Mouse (Mus musculus) testis, adult 2 months (tissue): ENCODE data around the gene Plp2.

Source experiments
- CTCF ChIP-seq: fragments of 200-500 bp; IDR thresholded peaks from 2 replicates; pipeline ENCODE4 v1.5.1; 2012; ENCODE audit warnings: low read depth, mild to moderate bottlenecking, inconsistent platforms, low read length, moderate library complexity; ENCODE audit not compliant: control insufficient read depth, insufficient read depth, insufficient replicate concordance
- POLR2A ChIP-seq: fragments of 200-500 bp; IDR thresholded peaks from 2 replicates; pipeline ENCODE4 v1.6.1; 2012; ENCODE audit warnings: low read depth, mild to moderate bottlenecking, inconsistent platforms, low read length, moderate library complexity; ENCODE audit not compliant: control insufficient read depth

GRCm38 (mm10) chrX:7696520-7696919, 25.3 kb upstream of the Plp2 start:
- no peak for TF ChIP-seq CTCF
- no peak for TF ChIP-seq POLR2A
